Mouse (Mus musculus) Patski (cell line): Measurements from ENCODE around the gene Cbx5. TPM values are rescaled to one million over a fixed set of nuclear protein-coding genes. Genes with fewer than 3 reads are reported as not detected.
A peak's percentile ranks its signal among the peaks of the same experiment; 100 is the strongest.

Experiments
- ATAC-seq: fragments of 100-300 bp; one replicate; pipeline ENCODE4 v1.8.0; 2021
- CTCF ChIA-PET: fragments of 350-600 bp; sonication (Branson Sonifier 250); formaldehyde crosslinking; loops from one replicate; lab custom pipeline; 2022; ENCODE audit warnings: inconsistent platforms; lab: Charles Lee
- POLR2A ChIA-PET: fragments of 350-600 bp; sonication (Branson Sonifier 250); formaldehyde crosslinking; loops from one replicate; lab custom pipeline; 2022; ENCODE audit warnings: antibody characterized with exemption, inconsistent platforms; lab: Charles Lee
- DNase-seq: peaks from one replicate; pipeline ENCODE4 v3.0.0-alpha.2; 2011; ENCODE audit warnings: low read depth, low spot score
- H3K27me3 ChIP-seq: fragments of 371-371 bp; one replicate; pipeline ENCODE4 v1.5.1; 2021
- CTCF ChIP-seq: fragments of 100-300 bp; IDR thresholded peaks from one replicate; pipeline ENCODE4 v1.5.1; 2021
- in situ Hi-C: fragments of 300-500 bp; cut with MboI; formaldehyde crosslinking; loops from 3 replicates; pipeline ENCODE4 v1.11.1; 2018; ENCODE audit warnings: low pct_unique_long_range_greater_than_20kb, mixed read lengths
- polyA plus RNA-seq: library from polyadenylated mRNA; unstranded; gene quantifications from one replicate; pipeline ENCODE4 v1.2.3, GENCODE M21; 2021

The Cbx5 gene
- polyA plus RNA-seq, 1 experiment from 2014 or later = 92.4 TPM

GRCm38 (mm10) chr15:103167042-103167615 lies 72.5 kb downstream of the Cbx5 start, which contains the start of gene Smug1:
TSS of gene Smug1 (minus strand) at chr15:103167092.
- no peak for ATAC-seq
- no peak for DNase-seq
- no peak for TF ChIP-seq CTCF
- POLR2A ChIA-PET = no interaction called here
- CTCF ChIA-PET = interaction anchor here (0.8 to 2.3 kb wide), 3 partner anchors 10 to 160 kb away, joined by 3 to 12 read pairs (median 6); no protein-coding TSS in a partner anchor
- no peaks in the 10 kb centered on the region for H3K27me3 ChIP-seq
- in situ Hi-C loops = loop anchor here (10.0 kb wide), 1 partner anchor 152 kb away; the partner anchor contains the start of gene Hoxc4

GRCm38 (mm10) chr15:103165924-103166323 lies 73.7 kb downstream of the Cbx5 start:
- CTCF ChIA-PET = interaction anchor here (0.9 to 2.4 kb wide), 15 partner anchors 9 to 200 kb away, joined by 4 to 13 read pairs (median 5); partner anchors contain the start of genes Hoxc10 and Hoxc8
- in situ Hi-C loops = loop anchor here (10.0 kb wide), 1 partner anchor 151 kb away; the partner anchor contains the start of gene Hoxc4
- H3K27me3 ChIP-seq = no peaks in the 10 kb centered on the region

GRCm38 (mm10) chr15:103165379-103165778 lies 74.2 kb downstream of the Cbx5 start:
- ChIA-PET POLR2A (interaction anchor here (0.7 to 1.1 kb wide), 2 partner anchors 152 to 167 kb away, joined by 3 to 4 read pairs; no protein-coding TSS in a partner anchor), CTCF (interaction anchor here (0.9 to 2.4 kb wide), 15 partner anchors 9 to 199 kb away, joined by 4 to 13 read pairs (median 5); partner anchors contain the start of genes Hoxc10 and Hoxc8)
- DNase-seq = no peak
- in situ Hi-C loops = loop anchor here (10.0 kb wide), 1 partner anchor 151 kb away; the partner anchor contains the start of gene Hoxc4
- H3K27me3 ChIP-seq = no peaks in the 10 kb centered on the region
- TF ChIP-seq CTCF = no peak
- peak; percentile 25 for ATAC-seq

More at GRCm38 (mm10) chr15:103165924-103166323, 73.7 kb downstream of the Cbx5 start:
- DNase-seq (no peak), ATAC-seq (no peak)
- TF ChIP-seq CTCF = no peak
- POLR2A ChIA-PET = interaction anchor here (1.1 kb wide), 1 partner anchor 167 kb away, joined by 3 read pairs; no protein-coding TSS in a partner anchor

GRCm38 (mm10) chr15:103163182-103163919 lies 76.3 kb downstream of the Cbx5 start:
- ATAC-seq = peak; percentile 63
- CTCF ChIA-PET = interaction anchor here (0.7 to 1.4 kb wide), 8 partner anchors 10 to 197 kb away, joined by 3 to 6 read pairs (median 4); partner anchors contain the start of gene Hoxc10
- in situ Hi-C loops = loop anchor here (10.0 kb wide), 1 partner anchor 149 kb away; the partner anchor contains the start of gene Hoxc4
- POLR2A ChIA-PET = no interaction called here
- no peak for TF ChIP-seq CTCF
- no peaks in the 10 kb centered on the region for H3K27me3 ChIP-seq
- DNase-seq = peak; percentile 63

- DNase-seq (no peak), ATAC-seq (no peak)
- ChIA-PET POLR2A (no interaction called here), CTCF (interaction anchor here (0.9 to 1.3 kb wide), 2 partner anchors 20 to 170 kb away, joined by 3 read pairs; no protein-coding TSS in a partner anchor)
- in situ Hi-C loops = no loop called here
- TF ChIP-seq CTCF = no peak
- no peaks in the 10 kb centered on the region for H3K27me3 ChIP-seq
Measured at GRCm38 (mm10) chr15:103157585-103157984, 82.0 kb downstream of the Cbx5 start.

GRCm38 (mm10) chr15:103156890-103157289 lies 82.7 kb downstream of the Cbx5 start:
- POLR2A ChIA-PET = no interaction called here

GRCm38 (mm10) chr15:103155366-103156321 lies 84.0 kb downstream of the Cbx5 start:
- ChIA-PET POLR2A (no interaction called here), CTCF (no interaction called here)
- H3K27me3 ChIP-seq = no peaks in the 10 kb centered on the region
- DNase-seq = no peak
- TF ChIP-seq CTCF = no peak
- in situ Hi-C loops = no loop called here
- no peak for ATAC-seq

More at GRCm38 (mm10) chr15:103156890-103157289, 82.7 kb downstream of the Cbx5 start:
- no peak for DNase-seq
- in situ Hi-C loops = no loop called here
- TF ChIP-seq CTCF = no peak
- CTCF ChIA-PET = interaction anchor here (1.3 kb wide), 1 partner anchor 21 kb away, joined by 3 read pairs; no protein-coding TSS in a partner anchor
- H3K27me3 ChIP-seq = no peaks in the 10 kb centered on the region
- no peak for ATAC-seq

- H3K27me3 ChIP-seq = no peaks in the 10 kb centered on the region
- ChIA-PET CTCF (interaction anchor here (0.9 to 1.6 kb wide), 4 partner anchors 13 to 171 kb away, joined by 3 to 5 read pairs (median 3); no protein-coding TSS in a partner anchor), POLR2A (no interaction called here)
- no peak for ATAC-seq
- in situ Hi-C loops = no loop called here
- TF ChIP-seq CTCF = no peak
- DNase-seq = no peak
Measured at GRCm38 (mm10) chr15:103152890-103153610, 86.6 kb downstream of the Cbx5 start.

- in situ Hi-C loops = no loop called here
- TF ChIP-seq CTCF = no peak
- DNase-seq (no peak), ATAC-seq (no peak)
- ChIA-PET CTCF (interaction anchor here (1.2 to 1.6 kb wide), 2 partner anchors 13 to 22 kb away, joined by 3 to 5 read pairs; no protein-coding TSS in a partner anchor), POLR2A (no interaction called here)
- no peaks in the 10 kb centered on the region for H3K27me3 ChIP-seq
Measured at GRCm38 (mm10) chr15:103152371-103152770, 87.2 kb downstream of the Cbx5 start.
